Mouse (Mus musculus) MEL (cell line): ENCODE measurements at regions not wholly inside any gene's neighbourhood (a gene's known extent, or its start where the extent isn't known, plus 50 kb on each side); places are given as distances from the start of the nearest gene placed in this dataset.

Experiments
- DNase-seq: peaks from one replicate; pipeline ENCODE4 v3.0.0; 2011; ENCODE audit warnings: low read depth, low spot score
- H3K27ac ChIP-seq: 2 replicates; pipeline ENCODE4 v1.5.1; 2012; ENCODE audit warnings: low read depth, mild to moderate bottlenecking, control low read depth, low read length, moderate library complexity; ENCODE audit not compliant: control insufficient read depth
- H3K27me3 ChIP-seq, 2 experiments: fragments of 150-350 bp in 1 of 2; sonication (generic) in 1 of 2; 2 replicates each; pipeline ENCODE4 v1.6.1; 2012; ENCODE audit warnings: low read length in 2 of 2, mild to moderate bottlenecking in 2 of 2, improper control_type of control experiment in 1 of 2, moderate library complexity in 1 of 2; ENCODE audit not compliant: insufficient read depth in 2 of 2, control insufficient read depth in 1 of 2
- H3K36me3 ChIP-seq, 2 experiments: 2 replicates each; pipeline ENCODE4 v1.6.1; 2012 to 2014; ENCODE audit warnings: low read length in 2 of 2, improper control_type of control experiment in 1 of 2, inconsistent platforms in 1 of 2, mild to moderate bottlenecking in 1 of 2; ENCODE audit not compliant: insufficient read depth in 2 of 2, control insufficient read depth in 1 of 2
- H3K4me1 ChIP-seq, 2 experiments: fragments of 150-350 bp in 1 of 2; sonication (generic) in 1 of 2; 2 replicates each; pipeline ENCODE4 v1.6.1; 2012; ENCODE audit warnings: low read length in 2 of 2, improper control_type of control experiment in 1 of 2, mild to moderate bottlenecking in 1 of 2; ENCODE audit not compliant: insufficient read depth in 2 of 2, control insufficient read depth in 1 of 2
- H3K4me3 ChIP-seq, 2 experiments: fragments of 150-350 bp in 1 of 2; sonication (generic) in 1 of 2; 2 replicates each; pipeline ENCODE4 v1.5.1; 2012; ENCODE audit warnings: low read depth in 2 of 2, low read length in 2 of 2, mild to moderate bottlenecking in 2 of 2, moderate library complexity in 2 of 2, control low read depth in 1 of 2, improper control_type of control experiment in 1 of 2; ENCODE audit not compliant: control insufficient read depth in 1 of 2, insufficient read depth in 1 of 2
- H3K79me2 ChIP-seq: 2 replicates; pipeline ENCODE4 v1.6.1; 2012; ENCODE audit warnings: mild to moderate bottlenecking, low read length, moderate library complexity; ENCODE audit not compliant: control insufficient read depth, poor library complexity, insufficient read depth
- H3K9ac ChIP-seq: 2 replicates; pipeline ENCODE4 v1.6.1; 2012; ENCODE audit warnings: low read depth, mild to moderate bottlenecking, control low read depth, low read length, moderate library complexity; ENCODE audit not compliant: control insufficient read depth, poor library complexity, severe bottlenecking
- H3K9me3 ChIP-seq: fragments of 150-350 bp; sonication (generic); replicated peaks from 2 replicates; pipeline ENCODE4 v1.6.1; 2012; ENCODE audit warnings: mild to moderate bottlenecking, low read length, improper control_type of control experiment, moderate library complexity; ENCODE audit not compliant: insufficient read depth
- BHLHE40 ChIP-seq: IDR thresholded peaks from 2 replicates; pipeline ENCODE4 v1.6.1; 2012; ENCODE audit warnings: low read depth, mild to moderate bottlenecking, inconsistent platforms, low read length, improper control_type of control experiment, borderline replicate concordance
- CHD2 ChIP-seq: IDR thresholded peaks from 2 replicates; pipeline ENCODE4 v1.6.1; 2011; ENCODE audit warnings: low read length, improper control_type of control experiment
- E2F4 ChIP-seq: IDR thresholded peaks from 2 replicates; pipeline ENCODE4 v1.6.1; 2011; ENCODE audit warnings: low read depth, low read length, improper control_type of control experiment, borderline replicate concordance
- HCFC1 ChIP-seq: IDR thresholded peaks from 2 replicates; pipeline ENCODE4 v1.6.1; 2012; ENCODE audit warnings: low read depth, mild to moderate bottlenecking, inconsistent platforms, low read length, improper control_type of control experiment, moderate library complexity
- JUND ChIP-seq: IDR thresholded peaks from 2 replicates; pipeline ENCODE4 v1.6.1; 2011; ENCODE audit warnings: low read depth, mild to moderate bottlenecking, improper control_type of control experiment, low read length
- KAT2A ChIP-seq: conservative IDR thresholded peaks from 2 replicates; pipeline ENCODE4 v1.6.1; 2012; ENCODE audit warnings: low read depth, low read length, improper control_type of control experiment, inconsistent platforms
- MAX ChIP-seq: IDR thresholded peaks from 2 replicates; pipeline ENCODE4 v1.6.1; 2011; ENCODE audit warnings: low read length, improper control_type of control experiment
- MAZ ChIP-seq: IDR thresholded peaks from 2 replicates; pipeline ENCODE4 v1.6.1; 2012; ENCODE audit warnings: low read depth, mild to moderate bottlenecking, inconsistent platforms, low read length, improper control_type of control experiment
- MEF2A ChIP-seq: IDR thresholded peaks from 2 replicates; pipeline ENCODE4 v1.6.1; 2014; ENCODE audit warnings: low read depth, mild to moderate bottlenecking, inconsistent platforms, low read length, improper control_type of control experiment; ENCODE audit not compliant: poor library complexity, insufficient replicate concordance, severe bottlenecking; ENCODE audit errors: extremely low read depth
- MYB ChIP-seq: IDR thresholded peaks from 2 replicates; pipeline ENCODE4 v1.6.1; 2011; ENCODE audit warnings: mild to moderate bottlenecking, low read depth, low read length, improper control_type of control experiment
- MYC ChIP-seq: IDR thresholded peaks from 2 replicates; pipeline ENCODE4 v1.6.1; 2011; ENCODE audit warnings: low read depth, mild to moderate bottlenecking, low read length, improper control_type of control experiment, moderate library complexity
- NELFE ChIP-seq: IDR thresholded peaks from 2 replicates; pipeline ENCODE4 v1.6.1; 2011; ENCODE audit warnings: low read depth, low read length, improper control_type of control experiment
- NRF1 ChIP-seq: IDR thresholded peaks from 2 replicates; pipeline ENCODE4 v1.6.1; 2014; ENCODE audit warnings: low read depth, mild to moderate bottlenecking, inconsistent platforms, low read length, improper control_type of control experiment, moderate library complexity; ENCODE audit not compliant: poor library complexity, insufficient read depth, severe bottlenecking
- POLR2AphosphoS2 ChIP-seq: IDR thresholded peaks from 2 replicates; pipeline ENCODE4 v1.6.1; 2011; ENCODE audit warnings: low read length, improper control_type of control experiment
- POLR2AphosphoS5 ChIP-seq: IDR thresholded peaks from 2 replicates; pipeline ENCODE4 v1.6.1; 2012; ENCODE audit warnings: low read depth, borderline replicate concordance, mild to moderate bottlenecking, inconsistent platforms, low read length, moderate library complexity, mixed read lengths
- RAD21 ChIP-seq: IDR thresholded peaks from 2 replicates; pipeline ENCODE4 v1.6.1; 2011; ENCODE audit warnings: mild to moderate bottlenecking, low read depth, low read length, improper control_type of control experiment
- RCOR1 ChIP-seq: IDR thresholded peaks from 2 replicates; pipeline ENCODE4 v1.6.1; 2012; ENCODE audit warnings: low read depth, mild to moderate bottlenecking, inconsistent platforms, low read length, improper control_type of control experiment
- SMC3 ChIP-seq: IDR thresholded peaks from 2 replicates; pipeline ENCODE4 v1.6.1; 2011; ENCODE audit warnings: low read depth, low read length, improper control_type of control experiment
- TAL1 ChIP-seq: IDR thresholded peaks from 2 replicates; pipeline ENCODE4 v1.6.1; 2012; ENCODE audit warnings: mild to moderate bottlenecking, inconsistent platforms, low read length, moderate library complexity, mixed read lengths
- TBP ChIP-seq: IDR thresholded peaks from 2 replicates; pipeline ENCODE4 v1.8.0; 2011; ENCODE audit warnings: low read depth, low read length, improper control_type of control experiment
- TCF12 ChIP-seq: IDR thresholded peaks from 2 replicates; pipeline ENCODE4 v1.6.1; 2014; ENCODE audit warnings: low read depth, mild to moderate bottlenecking, inconsistent platforms, low read length, improper control_type of control experiment, moderate library complexity
- UBTF ChIP-seq: IDR thresholded peaks from 2 replicates; pipeline ENCODE4 v1.6.1; 2012; ENCODE audit warnings: low read depth, mild to moderate bottlenecking, inconsistent platforms, low read length, improper control_type of control experiment, moderate library complexity, borderline replicate concordance; ENCODE audit not compliant: insufficient read depth
- USF1 ChIP-seq: IDR thresholded peaks from 2 replicates; pipeline ENCODE4 v1.6.1; 2014; ENCODE audit warnings: low read depth, mild to moderate bottlenecking, inconsistent platforms, low read length, improper control_type of control experiment, moderate library complexity
- USF2 ChIP-seq, 2 experiments: IDR thresholded peaks; 2 replicates each; pipeline ENCODE4 v1.6.1; 2011 to 2012; ENCODE audit warnings: improper control_type of control experiment in 2 of 2, low read length in 2 of 2, borderline replicate concordance in 1 of 2, inconsistent platforms in 1 of 2, low read depth in 1 of 2, mild to moderate bottlenecking in 1 of 2; ENCODE audit not compliant: insufficient read depth in 1 of 2
- ZC3H11A ChIP-seq: IDR thresholded peaks from 2 replicates; pipeline ENCODE4 v1.6.1; 2012; ENCODE audit warnings: low read depth, mild to moderate bottlenecking, inconsistent platforms, low read length, improper control_type of control experiment
- ZKSCAN1 ChIP-seq: IDR thresholded peaks from 2 replicates; pipeline ENCODE4 v1.6.1; 2012; ENCODE audit warnings: low read depth, mild to moderate bottlenecking, inconsistent platforms, low read length, improper control_type of control experiment, moderate library complexity
- ZMIZ1 ChIP-seq: IDR thresholded peaks from 2 replicates; pipeline ENCODE4 v1.6.1; 2012; ENCODE audit warnings: low read depth, mild to moderate bottlenecking, inconsistent platforms, low read length, improper control_type of control experiment, moderate library complexity
- ZNF384 ChIP-seq: IDR thresholded peaks from 2 replicates; pipeline ENCODE4 v1.6.1; 2012; ENCODE audit warnings: low read depth, mild to moderate bottlenecking, inconsistent platforms, low read length, improper control_type of control experiment

GRCm38 (mm10) chr16:93263141-93263815 is 340.6 kb downstream of the Setd4 start:
- no peaks in the 10 kb centered on the region for H3K4me1 ChIP-seq
- H3K9ac ChIP-seq, result no peak overlapping the region
- TF ChIP-seq TBP (no peak), HCFC1 (no peak), BHLHE40 (no peak), POLR2AphosphoS5 (no peak), ZNF384 (no peak), MAX (no peak), E2F4 (no peak), MYC (no peak), UBTF (no peak), NRF1 (no peak), TAL1 (no peak), RAD21 (no peak), JUND (no peak), MAZ (no peak), NELFE (no peak), CHD2 (no peak), ZC3H11A (no peak), RCOR1 (no peak), MEF2A (no peak)
- no peak overlapping the region for H3K27ac ChIP-seq
- no peaks in the 10 kb centered on the region for H3K79me2 ChIP-seq
- H3K36me3 ChIP-seq, result no peaks in the 10 kb centered on the region
- no peaks in the 10 kb centered on the region for H3K9me3 ChIP-seq
- no peaks in the 10 kb centered on the region; a peak in 2 of 4 replicates for H3K27me3 ChIP-seq
- no peak overlapping the region for H3K4me3 ChIP-seq
- no peak for DNase-seq

GRCm38 (mm10) chr16:93246825-93247224 is 357.0 kb downstream of the Setd4 start:
- Histone ChIP-seq H3K9me3 (no peaks in the 10 kb centered on the region), H3K27ac (no peak overlapping the region), H3K4me1 (no peaks in the 10 kb centered on the region), H3K27me3 (peaks cover 0 to 4% of the 10 kb centered on the region in 2 experiments; a peak in 2 of 4 replicates), H3K79me2 (no peaks in the 10 kb centered on the region), H3K9ac (no peak overlapping the region), H3K4me3 (no peak overlapping the region), H3K36me3 (no peaks in the 10 kb centered on the region)
- DNase-seq, result no peak
- TF ChIP-seq MYB (no peak), KAT2A (no peak), RCOR1 (no peak), SMC3 (no peak), BHLHE40 (no peak), JUND (no peak), USF1 (no peak), POLR2AphosphoS5 (no peak), ZKSCAN1 (no peak), MEF2A (no peak), RAD21 (no peak), POLR2AphosphoS2 (no peak), MYC (no peak), ZMIZ1 (no peak), TCF12 (no peak), UBTF (no peak), CHD2 (no peak), ZNF384 (no peak), USF2 (IDR thresholded peaks at IDR 0.05; ENCODE audit: borderline replicate concordance in 1 of 2, insufficient read depth in 1 of 2, low read depth in 1 of 2, low read length in 2 of 2) (no peak)
